7 mouse cellular contexts compared by ENCODE assay signal in the genomic region with DNA sequence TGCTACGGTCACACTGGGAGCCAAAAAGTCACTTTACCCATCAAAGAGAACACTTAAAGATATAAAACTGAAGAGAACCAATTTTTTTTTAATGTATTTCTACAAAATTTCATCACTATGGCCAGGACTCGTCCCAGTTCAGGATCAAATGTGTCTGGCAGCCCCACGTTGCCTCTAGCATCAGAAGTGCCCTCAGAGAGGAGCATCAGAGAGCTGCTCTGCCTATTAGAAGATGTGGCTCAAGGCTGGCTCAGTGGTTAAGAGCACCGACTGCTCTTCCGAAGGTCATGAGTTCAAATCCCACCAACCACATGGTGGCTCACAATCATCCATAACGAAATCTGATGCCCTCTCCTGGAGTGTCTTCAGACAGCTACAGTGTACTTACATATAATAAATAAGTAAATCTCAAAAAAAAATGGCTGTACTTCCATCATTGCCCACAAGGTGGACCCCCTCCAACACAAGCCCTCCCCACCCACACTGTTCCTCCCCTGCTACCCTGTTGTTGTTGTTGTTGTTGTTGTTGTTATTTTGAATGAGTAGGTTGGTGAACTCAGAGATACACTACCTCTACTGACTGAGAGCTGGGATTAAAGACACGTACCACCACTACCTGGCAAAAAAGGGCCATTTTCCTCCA. TPM values are rescaled to one million over a fixed set of nuclear protein-coding genes. Genes with fewer than 3 reads are reported as not detected.
DNase-seq lines count a peak whose midpoint lies in the region.

No protein-coding gene starts in this region.

- intact Hi-C loops in heart, postnatal 36 days (cut with DNase I), result loop anchor here (1.0 to 2.0 kb wide), 2 partner anchors 42 to 103 kb away; partner anchors contain the start of gene Def8

- DNase-seq in layer of hippocampus, adult 9-11 months, result peak; percentile 20
- no peak for DNase-seq in layer of hippocampus, postnatal 36 days
- peak; percentile 46 for DNase-seq in MEL-GATA-1-ER (ENCODE audit: extremely low read depth, low read depth)
- peak; percentile 52 to 70 for DNase-seq in cerebellum, adult 18-20 months
- peak; percentile 37 to 45 for DNase-seq in heart, postnatal 36 days
- DNase-seq in lung, postnatal 14 days, result peak; percentile 55
- DNase-seq in thymus, postnatal 0 days (ENCODE audit: low spot score), result peak; percentile 76

RNA-seq across cellular contexts. Expression of gene Fanca, which starts 1.3 kb away (rescaled TPM):
- total RNA-seq in layer of hippocampus, postnatal 36 days (2021), result 1 to 10 TPM; 3.6 to 4.0 TPM
- total RNA-seq in heart, postnatal 36 days (2021), result 1 to 10 TPM; 1.7 to 3.4 TPM
- polyA plus RNA-seq in thymus, postnatal 0 days (2015; fragmentation: Nextera tagmentation; extraction: Ambion mirVana), result 22.0 and 22.5 TPM in 2 replicates

RNA-seq across cellular contexts. Expression of gene Spire2, which starts 12.9 kb away (rescaled TPM):
- total RNA-seq in layer of hippocampus, postnatal 36 days (2021), result 10 to 100 TPM; 15.2 to 17.2 TPM
- total RNA-seq in heart, postnatal 36 days (2021), result under 1 TPM; 0.11 to 0.14 TPM
- polyA plus RNA-seq in thymus, postnatal 0 days (2015; fragmentation: Nextera tagmentation; extraction: Ambion mirVana), result 1.3 and 1.4 TPM in 2 replicates

RNA-seq across cellular contexts. Expression of gene Tcf25, which starts 53.9 kb away (rescaled TPM):
- total RNA-seq in layer of hippocampus, postnatal 36 days (2021), result 100 to 1,000 TPM; 510 to 526 TPM
- total RNA-seq in heart, postnatal 36 days (2021), result 100 to 1,000 TPM; 121 to 130 TPM
- 155 and 165 TPM in 2 replicates for polyA plus RNA-seq in thymus, postnatal 0 days (2015; fragmentation: Nextera tagmentation; extraction: Ambion mirVana)

Comparison
In these comparisons a context has a peak if more than half of its experiments do, and no peak if none do; other contexts are left out.
1. DNase-seq: peak in layer of hippocampus, adult 9-11 months (single experiment), MEL-GATA-1-ER (single experiment), cerebellum, adult 18-20 months (2 of 2), heart, postnatal 36 days (2 of 2), lung, postnatal 14 days (single experiment) and thymus, postnatal 0 days (single experiment); none in layer of hippocampus, postnatal 36 days (0 of 2).
2. RNA of gene Spire2, which starts 12.9 kb away (total RNA-seq): 15.2 to 17.2 TPM in layer of hippocampus, postnatal 36 days; 0.11 to 0.14 TPM in heart, postnatal 36 days; every median in the first group is over 10 times any median in the second.